Mouse (Mus musculus): ENCODE results near the gene Olfr1508. TPM values are rescaled to one million over a fixed set of nuclear protein-coding genes. Genes with fewer than 3 reads are reported as not detected.
"Not testable (repeated sequence)": the region's sequence is repeated elsewhere in the genome, so short reads cannot be mapped to it uniquely, and the experiment has no call there.

Gene Olfr1508
- polyA plus RNA-seq (2016; fragmentation: Nextera tagmentation; extraction: Ambion mirVana): not detected in 2 replicates

GRCm38 (mm10) chr14:52467395-52467794 lies at the start of gene Olfr1508:
Gene Olfr1508 (minus strand): TSS chr14:52467495.
- WGBS: 74% methylated on average over 2 of the region's 2 CpGs
- no peak within 1 kb of the TSS for H3K27ac ChIP-seq
- H3K27me3 ChIP-seq: no peaks in the 10 kb centered on the region
- H3K9ac ChIP-seq: no peak within 1 kb of the TSS
- no peaks in the 10 kb centered on the region for H3K36me3 ChIP-seq
- no peak within 1 kb of the TSS for H3K4me2 ChIP-seq (replicated peaks)
- ATAC-seq (ENCODE audit: insufficient number of reproducible peaks, insufficient read depth, low FRiP score, low TSS enrichment): no peak
- no peak within 1 kb of the TSS for H3K4me3 ChIP-seq
- no peaks in the 10 kb centered on the region for H3K4me1 ChIP-seq
- H3K9me3 ChIP-seq: no peaks in the 10 kb centered on the region

- no peaks in the 10 kb centered on the region for H3K4me1 ChIP-seq
- no peaks in the 10 kb centered on the region for H3K36me3 ChIP-seq
- ATAC-seq (ENCODE audit: insufficient number of reproducible peaks, insufficient read depth, low FRiP score, low TSS enrichment): no peak
- H3K9me3 ChIP-seq: no peaks in the 10 kb centered on the region
- no peak within 1 kb of the TSS for H3K4me2 ChIP-seq (replicated peaks)
- no peak within 1 kb of the TSS for H3K27ac ChIP-seq
- H3K4me3 ChIP-seq: no peak within 1 kb of the TSS
- WGBS: 76% methylated on average over 4 of the region's 4 CpGs
- H3K9ac ChIP-seq: no peak within 1 kb of the TSS
- no peaks in the 10 kb centered on the region for H3K27me3 ChIP-seq
These were observed 28.2 kb upstream of the Olfr1508 start, which contains the start of gene Olfr1507 for GRCm38 (mm10) chr14:52495516-52495915. Gene Olfr1507 (minus strand): TSS chr14:52495749.

- no peak overlapping the region for H3K4me3 ChIP-seq
- no peaks in the 10 kb centered on the region for H3K9me3 ChIP-seq
- no peak overlapping the region for H3K9ac ChIP-seq
- H3K27me3 ChIP-seq: no peaks in the 10 kb centered on the region
- ATAC-seq (ENCODE audit: insufficient number of reproducible peaks, insufficient read depth, low FRiP score, low TSS enrichment): no peak
- H3K4me1 ChIP-seq: no peaks in the 10 kb centered on the region
- no peaks in the 10 kb centered on the region for H3K36me3 ChIP-seq
- no peak overlapping the region for H3K4me2 ChIP-seq (replicated peaks)
- H3K27ac ChIP-seq: no peak overlapping the region
- 74% methylated on average over 1 of the region's 1 CpGs for WGBS
These were observed 1.6 kb downstream of the Olfr1508 start for GRCm38 (mm10) chr14:52465738-52466137.

- Histone ChIP-seq H3K9me3 (no peaks in the 10 kb centered on the region), H3K4me2 (replicated peaks) (no peak overlapping the region), H3K4me1 (no peaks in the 10 kb centered on the region), H3K4me3 (no peak overlapping the region), H3K27ac (no peak overlapping the region), H3K27me3 (no peaks in the 10 kb centered on the region), H3K36me3 (no peaks in the 10 kb centered on the region), H3K9ac (no peak overlapping the region)
- ATAC-seq (ENCODE audit: insufficient number of reproducible peaks, insufficient read depth, low FRiP score, low TSS enrichment): no peak
These were observed 5.4 kb downstream of the Olfr1508 start for GRCm38 (mm10) chr14:52461928-52462327.

GRCm38 (mm10) chr14:52451138-52451537 lies 16.2 kb downstream of the Olfr1508 start:
- 86% methylated on average over 8 of the region's 8 CpGs for whole genome bisulfite sequencing
- H3K4me3 ChIP-seq: no peak overlapping the region
- ATAC-seq (ENCODE audit: insufficient number of reproducible peaks, insufficient read depth, low FRiP score, low TSS enrichment): no peak

GRCm38 (mm10) chr14:52442690-52443089 lies 24.6 kb downstream of the Olfr1508 start, which contains the start of gene Olfr1509:
Gene Olfr1509 (plus strand): TSS chr14:52442990.
- no peak within 1 kb of the TSS for H3K9ac ChIP-seq
- no peak within 1 kb of the TSS for H3K4me3 ChIP-seq
- no peaks in the 10 kb centered on the region for H3K27me3 ChIP-seq
- H3K4me1 ChIP-seq: no peaks in the 10 kb centered on the region
- H3K27ac ChIP-seq: no peak within 1 kb of the TSS
- H3K4me2 ChIP-seq (replicated peaks): no peak within 1 kb of the TSS
- H3K36me3 ChIP-seq: no peaks in the 10 kb centered on the region
- H3K9me3 ChIP-seq: no peaks in the 10 kb centered on the region
- no peak for ATAC-seq (ENCODE audit: insufficient number of reproducible peaks, insufficient read depth, low FRiP score, low TSS enrichment)

More at GRCm38 (mm10) chr14:52451138-52451537, 16.2 kb downstream of the Olfr1508 start:
- Histone ChIP-seq H3K27me3 (no peaks in the 10 kb centered on the region), H3K36me3 (no peaks in the 10 kb centered on the region), H3K9ac (no peak overlapping the region), H3K4me1 (no peaks in the 10 kb centered on the region), H3K4me2 (replicated peaks) (no peak overlapping the region), H3K9me3 (no peaks in the 10 kb centered on the region), H3K27ac (no peak overlapping the region)

GRCm38 (mm10) chr14:52427686-52428085 lies 39.6 kb downstream of the Olfr1508 start:
- Histone ChIP-seq H3K9me3 (no peaks in the 10 kb centered on the region), H3K27me3 (no peaks in the 10 kb centered on the region), H3K4me2 (replicated peaks) (no peak overlapping the region), H3K27ac (no peak overlapping the region), H3K4me1 (no peaks in the 10 kb centered on the region), H3K9ac (no peak overlapping the region), H3K4me3 (no peak overlapping the region), H3K36me3 (no peaks in the 10 kb centered on the region)
- no peak for ATAC-seq (ENCODE audit: insufficient number of reproducible peaks, insufficient read depth, low FRiP score, low TSS enrichment)
- 88% methylated on average over 1 of the region's 1 CpGs for WGBS

GRCm38 (mm10) chr14:52414273-52414672 lies 53.0 kb downstream of the Olfr1508 start, which contains the start of gene Olfr1510:
Gene Olfr1510 (minus strand): TSS chr14:52414373.
- H3K36me3 ChIP-seq: no peaks in the 10 kb centered on the region
- no peaks in the 10 kb centered on the region for H3K27me3 ChIP-seq
- H3K9ac ChIP-seq: no peak within 1 kb of the TSS
- no peak within 1 kb of the TSS for H3K4me2 ChIP-seq (replicated peaks)
- H3K9me3 ChIP-seq: no peaks in the 10 kb centered on the region
- no peak within 1 kb of the TSS for H3K27ac ChIP-seq
- 91% methylated on average over 3 of the region's 3 CpGs for WGBS
- H3K4me3 ChIP-seq: no peak within 1 kb of the TSS
- no peaks in the 10 kb centered on the region for H3K4me1 ChIP-seq
- ATAC-seq (ENCODE audit: insufficient number of reproducible peaks, insufficient read depth, low FRiP score, low TSS enrichment): no peak

GRCm38 (mm10) chr14:52410142-52410919 lies 57.0 kb downstream of the Olfr1508 start:
- not testable (repeated sequence) for H3K4me3 ChIP-seq; H3K4me1 ChIP-seq; H3K9me3 ChIP-seq; H3K9ac ChIP-seq; H3K27ac ChIP-seq; H3K27me3 ChIP-seq; H3K36me3 ChIP-seq; ATAC-seq (ENCODE audit: insufficient number of reproducible peaks, insufficient read depth, low FRiP score, low TSS enrichment); H3K4me2 ChIP-seq (replicated peaks)
- WGBS: 79% methylated on average over 7 of the region's 10 CpGs

Other genes starting within 250 kb of the Olfr1508 start
- 56.5 and 56.7 TPM in 2 replicates for gene Chd8, start 209.7 kb downstream of the Olfr1508 start, polyA plus RNA-seq (2016; fragmentation: Nextera tagmentation; extraction: Ambion mirVana)
- 47.4 and 50.2 TPM in 2 replicates for gene Tox4, start 188.3 kb downstream of the Olfr1508 start, polyA plus RNA-seq (2016; fragmentation: Nextera tagmentation; extraction: Ambion mirVana)
- gene Rab2b, start 187.9 kb downstream of the Olfr1508 start, polyA plus RNA-seq (2016; fragmentation: Nextera tagmentation; extraction: Ambion mirVana): 26.4 and 27.4 TPM in 2 replicates
- gene Mettl3, start 162.4 kb downstream of the Olfr1508 start, polyA plus RNA-seq (2016; fragmentation: Nextera tagmentation; extraction: Ambion mirVana): 51.9 and 59.9 TPM in 2 replicates
- gene Sall2, start 138.7 kb downstream of the Olfr1508 start, polyA plus RNA-seq (2016; fragmentation: Nextera tagmentation; extraction: Ambion mirVana): 41.4 and 42.1 TPM in 2 replicates
- not detected in 2 replicates for gene Olfr1513, start 111.1 kb downstream of the Olfr1508 start, polyA plus RNA-seq (2016; fragmentation: Nextera tagmentation; extraction: Ambion mirVana)
- gene Olfr1512, start 88.3 kb downstream of the Olfr1508 start, polyA plus RNA-seq (2016; fragmentation: Nextera tagmentation; extraction: Ambion mirVana): not detected in 2 replicates
- 0.10 TPM in 1 of 2 replicates, not detected in the other for gene Olfr1511, start 70.1 kb downstream of the Olfr1508 start, polyA plus RNA-seq (2016; fragmentation: Nextera tagmentation; extraction: Ambion mirVana)
- not detected in 2 replicates for gene Olfr1510, start 53.1 kb downstream of the Olfr1508 start, polyA plus RNA-seq (2016; fragmentation: Nextera tagmentation; extraction: Ambion mirVana)
- not detected in 2 replicates for gene Olfr1509, start 24.5 kb downstream of the Olfr1508 start, polyA plus RNA-seq (2016; fragmentation: Nextera tagmentation; extraction: Ambion mirVana)
- gene Olfr1507, start 28.3 kb upstream of the Olfr1508 start, polyA plus RNA-seq (2016; fragmentation: Nextera tagmentation; extraction: Ambion mirVana): not detected in 2 replicates

Data from embryonic facial prominence, embryonic 12.5 days (tissue).